Mouse (Mus musculus): ENCODE measurements at regions not wholly inside any gene's neighbourhood (a gene's known extent, or its start where the extent isn't known, plus 50 kb on each side); places are given as distances from the start of the nearest gene placed in this dataset.

DNA sequence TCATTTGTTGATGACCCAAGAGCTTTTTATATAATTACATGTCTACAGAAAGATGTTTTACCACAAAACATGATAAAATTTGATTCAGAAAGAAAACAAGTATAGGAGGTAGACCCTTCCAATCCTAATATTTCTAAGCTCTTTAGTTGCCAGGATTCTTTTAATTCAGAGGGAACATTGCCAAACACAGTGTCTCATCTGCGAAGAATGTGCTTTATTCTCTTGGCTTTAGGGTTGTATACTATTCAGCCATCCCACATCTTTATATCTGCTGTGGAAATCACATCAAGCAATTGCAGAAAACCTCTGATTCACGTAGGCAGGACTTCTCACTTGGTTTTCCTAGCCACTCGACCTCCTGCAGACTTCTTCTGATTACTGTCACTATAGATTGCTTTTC, 412.8 kb upstream of the Cdh11 start:
- H3K27ac ChIP-seq (ENCODE audit: insufficient read depth, low read length): no peak overlapping the region
- H3K27me3 ChIP-seq (ENCODE audit: control insufficient read depth, insufficient read depth, low read length): no peaks in the 10 kb centered on the region
- no peaks in the 10 kb centered on the region for H3K4me1 ChIP-seq (ENCODE audit: control insufficient read depth, insufficient read depth, low read length)
- 69% methylated on average over 3 of the region's 3 CpGs for WGBS
- TF ChIP-seq POLR2A (IDR thresholded peaks at IDR 0.05; ENCODE audit: borderline replicate concordance, insufficient read depth, low read length) (no peak), CTCF (IDR thresholded peaks at IDR 0.05; ENCODE audit: borderline replicate concordance, insufficient read depth, low read depth, low read length) (no peak)
- no peak for DNase-seq
- no peak overlapping the region for H3K4me3 ChIP-seq (replicated peaks; ENCODE audit: insufficient read depth, low read depth, low read length)

- TF ChIP-seq CTCF (IDR thresholded peaks at IDR 0.05; ENCODE audit: borderline replicate concordance, insufficient read depth, low read depth, low read length) (no peak), POLR2A (IDR thresholded peaks at IDR 0.05; ENCODE audit: borderline replicate concordance, insufficient read depth, low read length) (no peak)
- Histone ChIP-seq H3K4me3 (replicated peaks; ENCODE audit: insufficient read depth, low read depth, low read length) (no peak overlapping the region), H3K4me1 (ENCODE audit: control insufficient read depth, insufficient read depth, low read length) (no peaks in the 10 kb centered on the region), H3K27me3 (ENCODE audit: control insufficient read depth, insufficient read depth, low read length) (no peaks in the 10 kb centered on the region), H3K27ac (ENCODE audit: insufficient read depth, low read length) (no peak overlapping the region)
- 46% methylated on average over 11 of the region's 11 CpGs for WGBS
- no peak for DNase-seq
These were observed 414.5 kb upstream of the Cdh11 start for GRCm38 (mm10) chr8:103199696-103200615.

GRCm38 (mm10) chr8:103203710-103204109, 418.3 kb upstream of the Cdh11 start:
- Histone ChIP-seq H3K27me3 (ENCODE audit: control insufficient read depth, insufficient read depth, low read length) (no peaks in the 10 kb centered on the region), H3K4me3 (replicated peaks; ENCODE audit: insufficient read depth, low read depth, low read length) (no peak overlapping the region), H3K4me1 (ENCODE audit: control insufficient read depth, insufficient read depth, low read length) (no peaks in the 10 kb centered on the region), H3K27ac (ENCODE audit: insufficient read depth, low read length) (no peak overlapping the region)
- TF ChIP-seq POLR2A (IDR thresholded peaks at IDR 0.05; ENCODE audit: borderline replicate concordance, insufficient read depth, low read length): no peak
- no peak for TF ChIP-seq CTCF (IDR thresholded peaks at IDR 0.05; ENCODE audit: borderline replicate concordance, insufficient read depth, low read depth, low read length)
- 70% methylated on average over 1 of the region's 1 CpGs for WGBS
- DNase-seq: no peak

- TF ChIP-seq POLR2A (IDR thresholded peaks at IDR 0.05; ENCODE audit: borderline replicate concordance, insufficient read depth, low read length) (no peak), CTCF (IDR thresholded peaks at IDR 0.05; ENCODE audit: borderline replicate concordance, insufficient read depth, low read depth, low read length) (no peak)
- H3K27ac ChIP-seq (ENCODE audit: insufficient read depth, low read length): no peak overlapping the region
- no peak for DNase-seq
- H3K27me3 ChIP-seq (ENCODE audit: control insufficient read depth, insufficient read depth, low read length): no peaks in the 10 kb centered on the region
- no peaks in the 10 kb centered on the region for H3K4me1 ChIP-seq (ENCODE audit: control insufficient read depth, insufficient read depth, low read length)
- 81% methylated on average over 2 of the region's 2 CpGs for WGBS
- no peak overlapping the region for H3K4me3 ChIP-seq (replicated peaks; ENCODE audit: insufficient read depth, low read depth, low read length)
These were observed 429.2 kb upstream of the Cdh11 start for GRCm38 (mm10) chr8:103214606-103215005.

- H3K27ac ChIP-seq (ENCODE audit: insufficient read depth, low read length): no peak overlapping the region
These were observed 445.5 kb upstream of the Cdh11 start for GRCm38 (mm10) chr8:103230741-103231475.

DNA sequence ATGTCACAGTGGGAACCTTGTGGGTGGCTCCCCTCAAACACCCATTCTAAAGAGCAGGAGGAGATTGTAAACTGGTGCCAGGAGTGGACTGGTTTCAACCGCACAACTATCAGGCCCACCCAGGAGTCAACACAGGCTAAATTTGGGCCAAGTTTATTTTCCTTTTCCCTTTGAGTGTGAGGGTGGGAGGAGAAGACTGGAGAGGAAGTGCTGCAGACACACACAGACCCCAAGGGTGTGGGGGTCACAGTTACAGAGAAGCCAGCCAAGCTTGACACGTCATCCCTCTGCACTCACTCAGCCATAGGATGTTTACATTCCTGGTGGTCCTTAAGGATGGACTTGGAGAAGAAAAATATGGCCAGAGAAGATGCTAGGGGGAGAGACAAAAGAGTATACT, 448.9 kb upstream of the Cdh11 start:
- Histone ChIP-seq H3K27me3 (ENCODE audit: control insufficient read depth, insufficient read depth, low read length) (no peaks in the 10 kb centered on the region), H3K27ac (ENCODE audit: insufficient read depth, low read length) (no peak overlapping the region), H3K4me3 (replicated peaks; ENCODE audit: insufficient read depth, low read depth, low read length) (no peak overlapping the region), H3K4me1 (ENCODE audit: control insufficient read depth, insufficient read depth, low read length) (no peaks in the 10 kb centered on the region)
- no peak for TF ChIP-seq POLR2A (IDR thresholded peaks at IDR 0.05; ENCODE audit: borderline replicate concordance, insufficient read depth, low read length)
- no peak for TF ChIP-seq CTCF (IDR thresholded peaks at IDR 0.05; ENCODE audit: borderline replicate concordance, insufficient read depth, low read depth, low read length)
- no peak for DNase-seq
- 48% methylated on average over 2 of the region's 2 CpGs for WGBS

More at GRCm38 (mm10) chr8:103230741-103231475, 445.5 kb upstream of the Cdh11 start:
- DNase-seq: no peak
- H3K4me1 ChIP-seq (ENCODE audit: control insufficient read depth, insufficient read depth, low read length): no peaks in the 10 kb centered on the region
- TF ChIP-seq CTCF (IDR thresholded peaks at IDR 0.05; ENCODE audit: borderline replicate concordance, insufficient read depth, low read depth, low read length) (no peak), POLR2A (IDR thresholded peaks at IDR 0.05; ENCODE audit: borderline replicate concordance, insufficient read depth, low read length) (no peak)
- WGBS: 79% methylated on average over 9 of the region's 9 CpGs
- no peak overlapping the region for H3K4me3 ChIP-seq (replicated peaks; ENCODE audit: insufficient read depth, low read depth, low read length)
- no peaks in the 10 kb centered on the region for H3K27me3 ChIP-seq (ENCODE audit: control insufficient read depth, insufficient read depth, low read length)

DNA sequence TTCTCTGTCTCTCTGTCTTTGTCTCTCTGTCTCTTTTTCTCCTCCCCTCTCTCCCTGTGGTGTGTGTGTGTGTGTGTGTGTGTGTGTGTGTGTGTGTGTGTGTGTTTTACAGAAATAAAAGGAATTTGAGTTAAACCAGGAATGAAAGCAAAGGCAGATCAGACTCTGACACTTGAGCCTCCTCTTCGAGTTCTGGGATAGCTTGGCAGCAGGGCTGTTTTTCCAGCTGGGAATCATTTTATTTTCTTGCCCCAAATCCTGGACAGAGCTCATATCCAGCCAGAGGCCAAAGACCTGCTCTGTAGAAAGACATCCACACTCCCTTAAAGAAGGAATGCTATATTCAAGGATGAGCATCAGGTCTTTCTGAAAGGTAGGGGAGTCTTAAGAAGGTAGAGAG, 450.2 kb upstream of the Cdh11 start:
- TF ChIP-seq POLR2A (IDR thresholded peaks at IDR 0.05; ENCODE audit: borderline replicate concordance, insufficient read depth, low read length) (no peak), CTCF (IDR thresholded peaks at IDR 0.05; ENCODE audit: borderline replicate concordance, insufficient read depth, low read depth, low read length) (no peak)
- H3K27ac ChIP-seq (ENCODE audit: insufficient read depth, low read length): no peak overlapping the region
- DNase-seq: no peak
- H3K27me3 ChIP-seq (ENCODE audit: control insufficient read depth, insufficient read depth, low read length): no peaks in the 10 kb centered on the region
- WGBS: 19% methylated on average over 1 of the region's 1 CpGs
- H3K4me1 ChIP-seq (ENCODE audit: control insufficient read depth, insufficient read depth, low read length): no peaks in the 10 kb centered on the region
- H3K4me3 ChIP-seq (replicated peaks; ENCODE audit: insufficient read depth, low read depth, low read length): no peak overlapping the region
